Mouse (Mus musculus) bone marrow, adult 2 months (tissue): Measurements from ENCODE around the gene Kansl2. TPM values are rescaled to one million over a fixed set of nuclear protein-coding genes. Genes with fewer than 3 reads are reported as not detected.

Experiments used
- H3K27ac ChIP-seq: fragments of 200-500 bp; 2 replicates; pipeline ENCODE4 v1.5.1; 2012; ENCODE audit warnings: low read depth, mild to moderate bottlenecking, control low read depth, inconsistent platforms, low read length; ENCODE audit not compliant: control insufficient read depth, poor library complexity, insufficient read depth
- H3K4me1 ChIP-seq: fragments of 200-500 bp; 2 replicates; pipeline ENCODE4 v1.6.1; 2011; ENCODE audit warnings: low read length; ENCODE audit not compliant: control insufficient read depth, insufficient read depth
- H3K4me3 ChIP-seq: fragments of 200-500 bp; replicated peaks from 2 replicates; pipeline ENCODE3; 2011; ENCODE audit warnings: mild to moderate bottlenecking, low read depth, low read length, control low read depth; ENCODE audit not compliant: control insufficient read depth
- CTCF ChIP-seq: fragments of 200-500 bp; IDR thresholded peaks from 2 replicates; pipeline ENCODE4 v1.5.1; 2011; ENCODE audit warnings: low read length, control low read depth; ENCODE audit not compliant: control insufficient read depth, insufficient read depth
- POLR2A ChIP-seq: fragments of 200-500 bp; IDR thresholded peaks from 2 replicates; pipeline ENCODE4 v1.6.1; 2011; ENCODE audit warnings: low read depth, mild to moderate bottlenecking, control low read depth, low read length, borderline replicate concordance; ENCODE audit not compliant: control insufficient read depth
- WGBS: fragments of 180-500 bp; shearing (Covaris S2); methylation state at CpG from one replicate; pipeline ENCODE4 v1.1.7; 2018; 5-methylcytosine and 5-hydroxymethylcytosine counted together
- polyA plus RNA-seq: library from polyadenylated mRNA; stranded (reverse); fragments of >200 nt; gene quantifications from 2 replicates; pipeline ENCODE4 v1.2.4, GENCODE M21; 2011; ENCODE audit warnings: low replicate concordance; ENCODE audit not compliant: missing spikeins, insufficient read depth, insufficient read length

Kansl2 gene
- polyA plus RNA-seq, 1 experiment, result 52.3 TPM

DNA sequence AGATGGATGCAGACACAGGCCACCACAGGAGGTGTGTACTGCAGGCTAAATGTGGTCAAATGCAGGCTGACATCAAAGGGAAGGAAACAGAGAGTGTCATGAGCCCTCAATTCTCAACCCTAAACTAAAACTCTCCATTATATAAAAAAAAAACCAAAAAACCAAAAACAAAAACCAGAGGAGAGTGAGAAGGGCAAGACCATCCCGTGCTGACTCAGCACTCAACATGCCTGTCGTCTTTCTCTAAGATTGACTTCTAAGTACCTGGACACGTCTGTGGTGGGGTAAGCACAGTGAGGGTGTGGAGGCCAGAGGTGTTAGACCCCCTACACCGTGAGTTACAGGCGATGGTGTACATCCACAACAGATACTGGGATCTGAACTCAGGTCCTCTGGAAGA, 12.8 kb upstream of the Kansl2 start:
- 89% methylated on average over 5 of the region's 5 CpGs for WGBS
- H3K4me3 ChIP-seq, result no peak overlapping the region
- TF ChIP-seq POLR2A, result no peak
- TF ChIP-seq CTCF, result no peak
- H3K27ac ChIP-seq, result no peak overlapping the region
- H3K4me1 ChIP-seq, result no peaks in the 10 kb centered on the region

DNA sequence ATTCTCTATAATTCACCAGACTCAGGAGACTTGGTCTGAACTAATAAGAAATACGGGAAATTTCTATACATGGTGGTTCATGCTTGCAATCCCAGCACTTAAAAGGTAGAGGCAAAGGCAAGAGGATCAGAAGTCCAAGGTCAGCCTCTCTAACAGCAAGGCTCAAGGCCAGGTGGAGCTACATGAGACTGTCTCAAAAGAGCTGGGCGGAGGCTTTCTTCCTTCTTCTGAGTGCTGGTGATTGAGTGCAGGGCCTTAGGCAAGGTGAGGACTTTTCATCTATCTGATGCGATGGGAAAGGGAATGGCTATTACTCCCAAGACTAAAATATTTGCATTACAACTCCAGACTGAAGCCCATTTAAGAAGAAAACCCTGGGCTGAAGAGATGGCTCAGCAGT, 11.1 kb upstream of the Kansl2 start:
- WGBS, result 95% methylated on average over 3 of the region's 3 CpGs

GRCm38 (mm10) chr15:98543341-98543740, 9.3 kb upstream of the Kansl2 start:
- no peak overlapping the region for H3K4me3 ChIP-seq
- H3K27ac ChIP-seq, result no peak overlapping the region
- peaks cover 1% of the 10 kb centered on the region; the same call in 1 of the 2 replicates for H3K4me1 ChIP-seq
- TF ChIP-seq CTCF, result no peak
- TF ChIP-seq POLR2A, result no peak
- 84% methylated on average over 4 of the region's 4 CpGs for WGBS

More for the DNA sequence above, 11.1 kb upstream of the Kansl2 start:
- Histone ChIP-seq H3K27ac (no peak overlapping the region), H3K4me3 (no peak overlapping the region), H3K4me1 (peaks cover 1% of the 10 kb centered on the region; the same call in 1 of the 2 replicates)
- TF ChIP-seq POLR2A (no peak), CTCF (no peak)

GRCm38 (mm10) chr15:98541064-98541463, 7.0 kb upstream of the Kansl2 start:
- TF ChIP-seq POLR2A (no peak), CTCF (no peak)
- H3K4me3 ChIP-seq, result no peak overlapping the region
- WGBS, result 25% methylated on average over 6 of the region's 6 CpGs
- H3K27ac ChIP-seq, result no peak overlapping the region; the same call in 1 of the 2 replicates
- H3K4me1 ChIP-seq, result peaks cover 1% of the 10 kb centered on the region; the same call in 1 of the 2 replicates

- no peak for TF ChIP-seq CTCF
- no peak for TF ChIP-seq POLR2A
- WGBS, result 83% methylated on average over 4 of the region's 4 CpGs
Measured at GRCm38 (mm10) chr15:98537923-98538322, 3.9 kb upstream of the Kansl2 start.

DNA sequence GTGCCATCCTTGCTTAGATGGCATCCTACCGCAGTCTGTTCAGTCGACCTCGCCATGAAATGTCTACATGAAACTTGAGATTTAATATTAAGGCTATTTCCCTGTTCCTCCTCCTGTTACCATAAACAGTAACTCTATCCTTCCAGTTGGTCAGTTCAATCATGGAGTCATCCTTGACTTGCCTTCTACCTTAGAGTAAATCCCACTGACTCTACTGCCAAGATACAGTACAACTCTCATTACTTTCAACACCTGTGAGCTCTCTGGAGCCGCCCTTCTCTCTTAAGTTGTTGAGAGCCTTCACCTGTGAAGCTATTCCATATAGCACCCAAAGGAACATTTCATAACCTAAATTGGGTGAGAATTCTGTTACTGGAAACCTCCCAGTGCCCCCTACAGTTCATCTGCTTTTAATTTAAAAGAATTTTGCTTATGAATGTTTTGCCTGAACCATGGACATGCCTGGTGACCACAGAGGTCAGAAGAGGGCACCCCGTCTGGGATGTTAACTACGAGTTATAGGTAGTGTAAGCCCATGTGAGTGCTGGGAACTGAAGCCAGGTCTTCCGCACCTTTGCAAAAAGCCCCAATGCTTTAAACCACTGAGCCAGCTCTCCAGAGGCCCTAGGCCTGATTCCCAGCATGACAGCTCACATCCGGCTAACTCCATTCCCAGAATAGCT, 2.9 kb upstream of the Kansl2 start:
- H3K4me1 ChIP-seq, result peaks cover 1% of the 10 kb centered on the region; the same call in 1 of the 2 replicates
- WGBS, result 88% methylated on average over 8 of the region's 8 CpGs
- H3K27ac ChIP-seq, result no peak overlapping the region
- TF ChIP-seq POLR2A (no peak), CTCF (no peak)
- H3K4me3 ChIP-seq, result no peak overlapping the region

More at GRCm38 (mm10) chr15:98537923-98538322, 3.9 kb upstream of the Kansl2 start:
- Histone ChIP-seq H3K4me3 (no peak overlapping the region), H3K27ac (no peak overlapping the region), H3K4me1 (peaks cover 1% of the 10 kb centered on the region; the same call in 1 of the 2 replicates)

DNA sequence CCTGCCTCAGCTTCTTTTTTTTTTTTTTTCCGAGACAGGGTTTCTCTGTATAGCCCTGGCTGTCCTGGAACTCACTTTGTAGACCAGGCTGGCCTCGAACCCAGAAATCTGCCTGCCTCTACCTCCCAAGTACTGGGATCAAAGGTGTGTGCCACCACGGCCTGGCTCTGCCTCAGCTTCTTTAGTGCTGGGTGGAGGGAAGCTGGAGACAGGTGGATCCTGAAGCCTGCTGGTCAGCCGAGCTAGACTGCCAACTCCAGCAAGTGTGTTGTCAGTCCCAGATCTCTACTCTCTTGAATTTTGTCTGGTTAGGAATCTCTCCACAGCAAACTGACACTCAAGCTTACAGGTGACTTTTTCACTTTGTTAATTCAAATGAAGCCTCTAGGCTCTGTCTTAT, 1.9 kb upstream of the Kansl2 start:
- H3K4me1 ChIP-seq, result no peaks in the 10 kb centered on the region; the same call in 1 of the 2 replicates
- H3K4me3 ChIP-seq, result no peak overlapping the region
- no peak for TF ChIP-seq POLR2A
- TF ChIP-seq CTCF, result no peak
- H3K27ac ChIP-seq, result no peak overlapping the region
- WGBS, result 75% methylated on average over 4 of the region's 4 CpGs

DNA sequence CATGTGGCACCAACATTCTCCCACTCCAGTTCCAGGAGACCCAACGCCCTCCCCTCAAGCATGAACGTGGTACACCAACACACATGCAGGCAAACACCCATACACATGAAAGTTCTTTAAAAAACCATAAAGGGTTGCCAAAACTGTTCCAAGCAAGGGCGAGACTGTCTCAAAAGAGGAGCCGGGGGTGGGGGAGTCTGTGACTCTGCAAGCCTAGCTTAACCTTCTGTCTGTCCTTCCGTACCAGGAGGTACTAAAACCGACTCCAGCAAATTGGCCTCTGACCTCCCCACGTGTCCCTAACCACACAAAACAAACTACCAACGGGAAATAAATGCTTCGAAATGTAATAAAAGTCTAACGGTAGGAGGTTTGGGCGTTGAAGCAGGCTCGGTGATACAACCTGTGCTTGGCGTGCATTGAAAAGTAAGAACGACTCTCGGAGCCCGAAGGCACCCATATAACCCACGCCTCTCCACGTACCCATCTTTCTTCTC, 981 bp downstream of the Kansl2 start:
- Histone ChIP-seq H3K4me1 (no peaks in the 10 kb centered on the region; the same call in 1 of the 2 replicates), H3K4me3 (peak overlapping the region; percentile 49), H3K27ac (no peak overlapping the region)
- WGBS, result under 1% methylated on average over 18 of the region's 18 CpGs
- TF ChIP-seq POLR2A (no peak), CTCF (no peak)

DNA sequence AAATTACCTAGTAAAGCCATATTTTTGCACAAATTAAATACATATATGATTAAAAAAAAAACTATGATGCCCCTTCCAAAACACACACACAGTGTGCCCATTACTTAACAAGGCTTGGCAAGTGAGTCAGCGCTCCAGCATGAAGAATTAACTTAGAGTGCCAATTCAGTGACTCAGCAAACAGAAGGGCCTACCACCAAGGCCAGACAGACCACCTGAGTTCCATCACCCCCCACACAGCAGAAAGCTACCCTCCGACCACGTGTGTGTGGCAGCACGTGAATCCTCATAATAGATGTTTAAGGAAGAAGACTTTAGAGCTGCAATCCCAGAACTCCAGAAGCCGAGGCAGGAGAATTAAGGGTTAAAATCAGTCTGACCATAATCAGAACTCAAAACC, 1.8 kb downstream of the Kansl2 start:
- Histone ChIP-seq H3K27ac (no peak overlapping the region), H3K4me3 (peak overlapping the region; percentile 5), H3K4me1 (no peaks in the 10 kb centered on the region; the same call in 1 of the 2 replicates)
- WGBS, result 12% methylated on average over 5 of the region's 5 CpGs
- TF ChIP-seq POLR2A (no peak), CTCF (no peak)
